Mouse (Mus musculus): ENCODE data around the gene Gm10134. TPM values are rescaled to one million over a fixed set of nuclear protein-coding genes. Genes with fewer than 3 reads are reported as not detected.

Gm10134 gene
- polyA plus RNA-seq, 1 experiment from 2014 or later, result 10.3 TPM

- Histone ChIP-seq H3K4me1 (ENCODE audit: control insufficient read depth, insufficient read depth, low read length) (peaks cover 25% of the 10 kb centered on the region), H3K9ac (ENCODE audit: low read depth, low read length) (peak overlapping the region; percentile 38; the same call in 1 of the 2 replicates), H3K27ac (ENCODE audit: low read length) (peak overlapping the region; percentile 34), H3K36me3 (ENCODE audit: control insufficient read depth, insufficient read depth, low read length) (peaks cover 3% of the 10 kb centered on the region; the same call in 1 of the 2 replicates), H3K27me3 (replicated peaks; ENCODE audit: control insufficient read depth, insufficient read depth, low read length) (no peaks in the 10 kb centered on the region), H3K4me3 (ENCODE audit: low read length) (no peak overlapping the region), H3K4me2 (ENCODE audit: low read depth, low read length) (no peak overlapping the region), H3K9me3 (ENCODE audit: control insufficient read depth, low read length) (no peaks in the 10 kb centered on the region)
- ATAC-seq, result peak; percentile 62
- 32% methylated on average over 5 of the region's 5 CpGs for WGBS
Measured at GRCm38 (mm10) chr2:28517206-28517909, 11.5 kb downstream of the Gm10134 start.

GRCm38 (mm10) chr2:28518231-28518630 lies 12.3 kb downstream of the Gm10134 start:
- Histone ChIP-seq H3K27ac (ENCODE audit: low read length) (no peak overlapping the region), H3K9me3 (ENCODE audit: control insufficient read depth, low read length) (no peaks in the 10 kb centered on the region), H3K27me3 (replicated peaks; ENCODE audit: control insufficient read depth, insufficient read depth, low read length) (no peaks in the 10 kb centered on the region), H3K4me2 (ENCODE audit: low read depth, low read length) (no peak overlapping the region), H3K36me3 (ENCODE audit: control insufficient read depth, insufficient read depth, low read length) (peaks cover 3% of the 10 kb centered on the region; the same call in 1 of the 2 replicates), H3K4me1 (ENCODE audit: control insufficient read depth, insufficient read depth, low read length) (peaks cover 26% of the 10 kb centered on the region), H3K4me3 (ENCODE audit: low read length) (no peak overlapping the region), H3K9ac (ENCODE audit: low read depth, low read length) (no peak overlapping the region)
- WGBS, result 42% methylated on average over 2 of the region's 2 CpGs
- no peak for ATAC-seq

GRCm38 (mm10) chr2:28520581-28520980 lies 14.7 kb downstream of the Gm10134 start:
- peaks cover 35% of the 10 kb centered on the region for H3K4me1 ChIP-seq (ENCODE audit: control insufficient read depth, insufficient read depth, low read length)
- no peak overlapping the region for H3K4me3 ChIP-seq (ENCODE audit: low read length)
- no peak overlapping the region for H3K4me2 ChIP-seq (ENCODE audit: low read depth, low read length)
- 76% methylated on average over 5 of the region's 5 CpGs for WGBS
- peaks cover 3% of the 10 kb centered on the region; the same call in 1 of the 2 replicates for H3K36me3 ChIP-seq (ENCODE audit: control insufficient read depth, insufficient read depth, low read length)
- ATAC-seq, result no peak
- H3K27me3 ChIP-seq (replicated peaks; ENCODE audit: control insufficient read depth, insufficient read depth, low read length), result no peaks in the 10 kb centered on the region
- H3K27ac ChIP-seq (ENCODE audit: low read length), result no peak overlapping the region
- no peak overlapping the region for H3K9ac ChIP-seq (ENCODE audit: low read depth, low read length)
- no peaks in the 10 kb centered on the region for H3K9me3 ChIP-seq (ENCODE audit: control insufficient read depth, low read length)

GRCm38 (mm10) chr2:28521571-28522151 lies 15.8 kb downstream of the Gm10134 start:
- Histone ChIP-seq H3K36me3 (ENCODE audit: control insufficient read depth, insufficient read depth, low read length) (peaks cover 3% of the 10 kb centered on the region; the same call in 1 of the 2 replicates), H3K27ac (ENCODE audit: low read length) (no peak overlapping the region)
- 82% methylated on average over 6 of the region's 6 CpGs for WGBS

GRCm38 (mm10) chr2:28522166-28522565 lies 16.3 kb downstream of the Gm10134 start:
- Histone ChIP-seq H3K4me1 (ENCODE audit: control insufficient read depth, insufficient read depth, low read length) (peaks cover 43% of the 10 kb centered on the region), H3K9me3 (ENCODE audit: control insufficient read depth, low read length) (no peaks in the 10 kb centered on the region), H3K27ac (ENCODE audit: low read length) (no peak overlapping the region), H3K27me3 (replicated peaks; ENCODE audit: control insufficient read depth, insufficient read depth, low read length) (no peaks in the 10 kb centered on the region), H3K9ac (ENCODE audit: low read depth, low read length) (no peak overlapping the region), H3K36me3 (ENCODE audit: control insufficient read depth, insufficient read depth, low read length) (peaks cover 3% of the 10 kb centered on the region; the same call in 1 of the 2 replicates), H3K4me3 (ENCODE audit: low read length) (no peak overlapping the region), H3K4me2 (ENCODE audit: low read depth, low read length) (no peak overlapping the region)
- WGBS, result 83% methylated on average over 4 of the region's 4 CpGs
- ATAC-seq, result no peak

More at GRCm38 (mm10) chr2:28521571-28522151, 15.8 kb downstream of the Gm10134 start:
- Histone ChIP-seq H3K4me2 (ENCODE audit: low read depth, low read length) (no peak overlapping the region), H3K4me1 (ENCODE audit: control insufficient read depth, insufficient read depth, low read length) (peaks cover 41% of the 10 kb centered on the region), H3K4me3 (ENCODE audit: low read length) (no peak overlapping the region), H3K9me3 (ENCODE audit: control insufficient read depth, low read length) (no peaks in the 10 kb centered on the region), H3K9ac (ENCODE audit: low read depth, low read length) (no peak overlapping the region), H3K27me3 (replicated peaks; ENCODE audit: control insufficient read depth, insufficient read depth, low read length) (no peaks in the 10 kb centered on the region)
- ATAC-seq, result no peak

- H3K27ac ChIP-seq (ENCODE audit: low read length), result no peak overlapping the region; the same call in 1 of the 2 replicates
- no peak overlapping the region for H3K4me2 ChIP-seq (ENCODE audit: low read depth, low read length)
- 23% methylated on average over 5 of the region's 5 CpGs for WGBS
- H3K27me3 ChIP-seq (replicated peaks; ENCODE audit: control insufficient read depth, insufficient read depth, low read length), result no peaks in the 10 kb centered on the region
- H3K9ac ChIP-seq (ENCODE audit: low read depth, low read length), result peak overlapping the region; percentile 32; the same call in 1 of the 2 replicates
- peak; percentile 54 for ATAC-seq
- H3K9me3 ChIP-seq (ENCODE audit: control insufficient read depth, low read length), result no peaks in the 10 kb centered on the region
- H3K4me3 ChIP-seq (ENCODE audit: low read length), result no peak overlapping the region
- peaks cover 3% of the 10 kb centered on the region; the same call in 1 of the 2 replicates for H3K36me3 ChIP-seq (ENCODE audit: control insufficient read depth, insufficient read depth, low read length)
- H3K4me1 ChIP-seq (ENCODE audit: control insufficient read depth, insufficient read depth, low read length), result peaks cover 37% of the 10 kb centered on the region
Measured at GRCm38 (mm10) chr2:28523643-28524117, 17.8 kb downstream of the Gm10134 start.

- Histone ChIP-seq H3K36me3 (ENCODE audit: control insufficient read depth, insufficient read depth, low read length) (no peaks in the 10 kb centered on the region), H3K4me1 (ENCODE audit: control insufficient read depth, insufficient read depth, low read length) (peaks cover 37% of the 10 kb centered on the region), H3K9ac (ENCODE audit: low read depth, low read length) (0 out of 2 replicates have a peak overlapping the region, but pooled peaks have one; percentile 3), H3K4me2 (ENCODE audit: low read depth, low read length) (no peak overlapping the region), H3K4me3 (ENCODE audit: low read length) (no peak overlapping the region), H3K9me3 (ENCODE audit: control insufficient read depth, low read length) (no peaks in the 10 kb centered on the region), H3K27me3 (replicated peaks; ENCODE audit: control insufficient read depth, insufficient read depth, low read length) (no peaks in the 10 kb centered on the region), H3K27ac (ENCODE audit: low read length) (peak overlapping the region; percentile 83)
- 82% methylated on average over 10 of the region's 10 CpGs for whole genome bisulfite sequencing
- no peak for ATAC-seq
Measured at GRCm38 (mm10) chr2:28524406-28524805, 18.5 kb downstream of the Gm10134 start.

- 15% methylated on average over 11 of the region's 11 CpGs for WGBS
Measured at GRCm38 (mm10) chr2:28525219-28525942, 19.5 kb downstream of the Gm10134 start.

More at GRCm38 (mm10) chr2:28525219-28525942, 19.5 kb downstream of the Gm10134 start:
- peak overlapping the region; percentile 19 for H3K4me2 ChIP-seq (ENCODE audit: low read depth, low read length)
- H3K27ac ChIP-seq (ENCODE audit: low read length), result peak overlapping the region; percentile 83
- H3K4me1 ChIP-seq (ENCODE audit: control insufficient read depth, insufficient read depth, low read length), result peaks cover 41% of the 10 kb centered on the region
- H3K9me3 ChIP-seq (ENCODE audit: control insufficient read depth, low read length), result no peaks in the 10 kb centered on the region
- H3K9ac ChIP-seq (ENCODE audit: low read depth, low read length), result peak overlapping the region; percentile 37
- peak; percentile 92 for ATAC-seq
- H3K36me3 ChIP-seq (ENCODE audit: control insufficient read depth, insufficient read depth, low read length), result no peaks in the 10 kb centered on the region
- no peak overlapping the region for H3K4me3 ChIP-seq (ENCODE audit: low read length)
- no peaks in the 10 kb centered on the region for H3K27me3 ChIP-seq (replicated peaks; ENCODE audit: control insufficient read depth, insufficient read depth, low read length)

All from intestine, embryonic 16.5 days (tissue).